Mouse (Mus musculus) forebrain, embryonic 13.5 days (tissue): ENCODE measurements at regions not wholly inside any gene's neighbourhood (a gene's known extent, or its start where the extent isn't known, plus 50 kb on each side); places are given as distances from the start of the nearest gene placed in this dataset.

Source experiments
- ATAC-seq: fragments of 200-750 bp; cut with Nextera tagmentation; 2 replicates; pipeline ENCODE4 v1.8.0; 2017
- H3K27ac ChIP-seq: fragments of 300-500 bp; sonication (generic); 2 replicates; pipeline ENCODE4 v1.5.1; 2015; ENCODE audit warnings: inconsistent platforms, mild to moderate bottlenecking, moderate library complexity
- H3K27me3 ChIP-seq: fragments of 300-500 bp; sonication (generic); 2 replicates; pipeline ENCODE4 v1.6.1; 2015; ENCODE audit warnings: mild to moderate bottlenecking, inconsistent platforms
- H3K36me3 ChIP-seq: fragments of 300-500 bp; sonication (generic); 2 replicates; pipeline ENCODE4 v1.6.1; 2015; ENCODE audit warnings: mild to moderate bottlenecking, inconsistent platforms; ENCODE audit not compliant: poor library complexity, severe bottlenecking
- H3K4me1 ChIP-seq: fragments of 300-500 bp; sonication (generic); 2 replicates; pipeline ENCODE4 v1.6.1; 2015; ENCODE audit warnings: inconsistent platforms
- H3K4me2 ChIP-seq: fragments of 300-500 bp; sonication (generic); 2 replicates; pipeline ENCODE4 v1.6.1; 2015; ENCODE audit warnings: inconsistent platforms, mild to moderate bottlenecking, moderate library complexity
- H3K4me3 ChIP-seq: fragments of 300-500 bp; sonication (generic); 2 replicates; pipeline ENCODE4 v1.5.1; 2015; ENCODE audit warnings: mild to moderate bottlenecking, inconsistent platforms
- H3K9ac ChIP-seq: fragments of 300-500 bp; sonication (generic); 2 replicates; pipeline ENCODE4 v1.6.1; 2015; ENCODE audit warnings: mild to moderate bottlenecking, inconsistent platforms
- H3K9me3 ChIP-seq: fragments of 300-500 bp; sonication (generic); replicated peaks from 2 replicates; pipeline ENCODE4 v1.6.1; 2016; ENCODE audit warnings: inconsistent platforms
- WGBS: fragments of 180-500 bp; shearing (Covaris S2); methylation state at CpG from one replicate; pipeline ENCODE4 v1.1.7; 2015; 5-methylcytosine and 5-hydroxymethylcytosine counted together

- H3K27ac ChIP-seq = no peak overlapping the region
- WGBS = 49% methylated on average over 4 of the region's 4 CpGs
- H3K27me3 ChIP-seq = peaks cover 8% of the 10 kb centered on the region; the same call in 1 of the 2 replicates
- no peaks in the 10 kb centered on the region for H3K36me3 ChIP-seq
- no peak overlapping the region for H3K4me2 ChIP-seq
- ATAC-seq = no peak
- no peaks in the 10 kb centered on the region for H3K9me3 ChIP-seq
- no peak overlapping the region for H3K9ac ChIP-seq
- H3K4me3 ChIP-seq = no peak overlapping the region
- peaks cover 17% of the 10 kb centered on the region for H3K4me1 ChIP-seq
These were observed 527.2 kb upstream of the Btbd3 start for GRCm38 (mm10) chr2:137729207-137729606.

- no peaks in the 10 kb centered on the region for H3K9me3 ChIP-seq
- no peaks in the 10 kb centered on the region for H3K4me1 ChIP-seq
- H3K9ac ChIP-seq = no peak overlapping the region
- H3K27ac ChIP-seq = no peak overlapping the region
- H3K36me3 ChIP-seq = no peaks in the 10 kb centered on the region
- H3K4me2 ChIP-seq = no peak overlapping the region
- 93% methylated on average over 1 of the region's 1 CpGs for WGBS
- ATAC-seq = no peak
- no peak overlapping the region for H3K4me3 ChIP-seq
- H3K27me3 ChIP-seq = 0 out of 2 replicates have a peak, but pooled peaks cover 5% of the 10 kb centered on the region
These were observed 532.7 kb upstream of the Btbd3 start for GRCm38 (mm10) chr2:137723651-137724050.

GRCm38 (mm10) chr2:137721767-137722424 is 534.5 kb upstream of the Btbd3 start:
- Histone ChIP-seq H3K9ac (no peak overlapping the region), H3K27ac (no peak overlapping the region), H3K36me3 (no peaks in the 10 kb centered on the region), H3K27me3 (0 out of 2 replicates have a peak, but pooled peaks cover 5% of the 10 kb centered on the region), H3K4me1 (no peaks in the 10 kb centered on the region), H3K4me3 (no peak overlapping the region), H3K4me2 (no peak overlapping the region), H3K9me3 (no peaks in the 10 kb centered on the region)
- ATAC-seq = no peak
- WGBS = 79% methylated on average over 7 of the region's 7 CpGs

GRCm38 (mm10) chr2:137715891-137716290 is 540.5 kb upstream of the Btbd3 start:
- H3K4me1 ChIP-seq = no peaks in the 10 kb centered on the region
- no peak overlapping the region for H3K9ac ChIP-seq
- no peak for ATAC-seq
- 81% methylated on average over 2 of the region's 2 CpGs for WGBS
- no peaks in the 10 kb centered on the region for H3K9me3 ChIP-seq
- H3K4me2 ChIP-seq = no peak overlapping the region
- no peak overlapping the region for H3K4me3 ChIP-seq
- peaks cover 42% of the 10 kb centered on the region for H3K27me3 ChIP-seq
- H3K27ac ChIP-seq = no peak overlapping the region
- H3K36me3 ChIP-seq = no peaks in the 10 kb centered on the region

- H3K9ac ChIP-seq = no peak overlapping the region
- under 1% methylated on average over 4 of the region's 4 CpGs for WGBS
- no peaks in the 10 kb centered on the region for H3K36me3 ChIP-seq
- no peaks in the 10 kb centered on the region for H3K9me3 ChIP-seq
- peak overlapping the region; percentile 53 for H3K4me2 ChIP-seq
- no peak overlapping the region; the same call in 1 of the 2 replicates for H3K27ac ChIP-seq
- H3K27me3 ChIP-seq = peaks cover 72% of the 10 kb centered on the region
- peaks cover 28% of the 10 kb centered on the region for H3K4me1 ChIP-seq
- peak overlapping the region; percentile 13 for H3K4me3 ChIP-seq
- peak; percentile 91 for ATAC-seq
These were observed 549.8 kb upstream of the Btbd3 start for GRCm38 (mm10) chr2:137706528-137706988.

GRCm38 (mm10) chr2:137705724-137706422 is 550.5 kb upstream of the Btbd3 start:
- Histone ChIP-seq H3K36me3 (no peaks in the 10 kb centered on the region), H3K4me3 (peak overlapping the region; percentile 13), H3K4me2 (peak overlapping the region; percentile 53), H3K9ac (no peak overlapping the region), H3K9me3 (no peaks in the 10 kb centered on the region), H3K4me1 (peaks cover 28% of the 10 kb centered on the region), H3K27me3 (peaks cover 78% of the 10 kb centered on the region), H3K27ac (peak overlapping the region; percentile 31; the same call in 1 of the 2 replicates)
- 8% methylated on average over 14 of the region's 14 CpGs for WGBS
- peak; percentile 79 for ATAC-seq

- peak overlapping the region; percentile 53 for H3K4me2 ChIP-seq
- H3K36me3 ChIP-seq = no peaks in the 10 kb centered on the region
- WGBS = 4% methylated on average over 12 of the region's 12 CpGs
- peaks cover 28% of the 10 kb centered on the region for H3K4me1 ChIP-seq
- H3K27me3 ChIP-seq = peaks cover 78% of the 10 kb centered on the region
- ATAC-seq = peak; percentile 67
- H3K27ac ChIP-seq = no peak overlapping the region; the same call in 1 of the 2 replicates
- no peaks in the 10 kb centered on the region for H3K9me3 ChIP-seq
- H3K4me3 ChIP-seq = no peak overlapping the region
- H3K9ac ChIP-seq = no peak overlapping the region
These were observed 551.2 kb upstream of the Btbd3 start for GRCm38 (mm10) chr2:137704948-137705723.

GRCm38 (mm10) chr2:137704565-137704947 is 551.8 kb upstream of the Btbd3 start:
- no peak overlapping the region; the same call in 1 of the 2 replicates for H3K4me2 ChIP-seq
- peaks cover 78% of the 10 kb centered on the region for H3K27me3 ChIP-seq
- peaks cover 28% of the 10 kb centered on the region for H3K4me1 ChIP-seq
- H3K9me3 ChIP-seq = no peaks in the 10 kb centered on the region
- H3K4me3 ChIP-seq = no peak overlapping the region
- 30% methylated on average over 6 of the region's 6 CpGs for WGBS
- H3K27ac ChIP-seq = no peak overlapping the region
- no peak overlapping the region for H3K9ac ChIP-seq
- no peaks in the 10 kb centered on the region for H3K36me3 ChIP-seq
- no peak for ATAC-seq

- ATAC-seq = no peak
These were observed 552.3 kb upstream of the Btbd3 start for GRCm38 (mm10) chr2:137704051-137704450.

GRCm38 (mm10) chr2:137695885-137696284 is 560.5 kb upstream of the Btbd3 start:
- Histone ChIP-seq H3K4me1 (no peaks in the 10 kb centered on the region), H3K4me3 (no peak overlapping the region), H3K9ac (no peak overlapping the region), H3K4me2 (no peak overlapping the region), H3K27me3 (peaks cover 34% of the 10 kb centered on the region), H3K36me3 (no peaks in the 10 kb centered on the region), H3K27ac (no peak overlapping the region), H3K9me3 (no peaks in the 10 kb centered on the region)
- ATAC-seq = no peak
- 91% methylated on average over 5 of the region's 5 CpGs for WGBS

More at GRCm38 (mm10) chr2:137704051-137704450, 552.3 kb upstream of the Btbd3 start:
- no peak overlapping the region for H3K4me3 ChIP-seq
- no peaks in the 10 kb centered on the region for H3K36me3 ChIP-seq
- peaks cover 78% of the 10 kb centered on the region for H3K27me3 ChIP-seq
- no peak overlapping the region for H3K27ac ChIP-seq
- H3K4me2 ChIP-seq = no peak overlapping the region
- no peaks in the 10 kb centered on the region for H3K9me3 ChIP-seq
- WGBS = 69% methylated on average over 3 of the region's 3 CpGs
- no peak overlapping the region for H3K9ac ChIP-seq
- peaks cover 28% of the 10 kb centered on the region for H3K4me1 ChIP-seq

- WGBS = 81% methylated on average over 3 of the region's 3 CpGs
- peaks cover 19% of the 10 kb centered on the region for H3K27me3 ChIP-seq
These were observed 562.3 kb upstream of the Btbd3 start for GRCm38 (mm10) chr2:137694020-137694419.

GRCm38 (mm10) chr2:137687208-137687607 is 569.2 kb upstream of the Btbd3 start:
- WGBS = 62% methylated on average over 11 of the region's 11 CpGs
- H3K9ac ChIP-seq = no peak overlapping the region
- H3K9me3 ChIP-seq = no peaks in the 10 kb centered on the region
- H3K36me3 ChIP-seq = no peaks in the 10 kb centered on the region
- no peak for ATAC-seq
- H3K4me1 ChIP-seq = peaks cover 5% of the 10 kb centered on the region
- peaks cover 12% of the 10 kb centered on the region; the same call in 1 of the 2 replicates for H3K27me3 ChIP-seq
- no peak overlapping the region for H3K27ac ChIP-seq
- no peak overlapping the region for H3K4me3 ChIP-seq
- no peak overlapping the region for H3K4me2 ChIP-seq

More at GRCm38 (mm10) chr2:137694020-137694419, 562.3 kb upstream of the Btbd3 start:
- Histone ChIP-seq H3K4me3 (no peak overlapping the region), H3K27ac (no peak overlapping the region), H3K4me2 (no peak overlapping the region), H3K36me3 (no peaks in the 10 kb centered on the region), H3K9ac (no peak overlapping the region), H3K4me1 (no peaks in the 10 kb centered on the region), H3K9me3 (no peaks in the 10 kb centered on the region)
- peak; percentile 91; the same call in 1 of the 2 replicates for ATAC-seq
